Mouse (Mus musculus) limb, embryonic 14.5 days (tissue): ENCODE results near the gene Mrps18c. TPM values are rescaled to one million over a fixed set of nuclear protein-coding genes. Genes with fewer than 3 reads are reported as not detected.
A peak's percentile ranks its signal among the peaks of the same experiment; 100 is the strongest.

Experiments used
- ATAC-seq: fragments of 200-750 bp; cut with Nextera tagmentation; 2 replicates; pipeline ENCODE4 v1.8.0; 2017; ENCODE audit warnings: low read depth, moderate number of reproducible peaks, moderate TSS enrichment; ENCODE audit not compliant: low FRiP score
- DNase-seq: peaks from one replicate; pipeline ENCODE4 v3.0.0-alpha.2; 2015; ENCODE audit warnings: low spot score
- H3K27ac ChIP-seq: fragments of 300-500 bp; sonication (generic); replicated peaks from 2 replicates; pipeline ENCODE4 v1.5.1; 2014; ENCODE audit warnings: low read depth, mild to moderate bottlenecking, low read length, moderate library complexity, mixed read lengths
- H3K27me3 ChIP-seq: fragments of 300-500 bp; sonication (generic); 2 replicates; pipeline ENCODE4 v1.6.1; 2014; ENCODE audit warnings: low read length, mixed read lengths; ENCODE audit not compliant: control insufficient read depth, insufficient read depth
- H3K36me3 ChIP-seq: fragments of 300-500 bp; sonication (generic); 2 replicates; pipeline ENCODE4 v1.6.1; 2014; ENCODE audit warnings: mild to moderate bottlenecking, low read length, moderate library complexity, mixed read lengths; ENCODE audit not compliant: control insufficient read depth, insufficient read depth
- H3K4me1 ChIP-seq: fragments of 300-500 bp; sonication (generic); 2 replicates; pipeline ENCODE4 v1.6.1; 2014; ENCODE audit warnings: antibody characterized with exemption, low read length, mixed read lengths; ENCODE audit not compliant: control insufficient read depth, insufficient read depth
- H3K4me2 ChIP-seq: fragments of 300-500 bp; sonication (generic); replicated peaks from 2 replicates; pipeline ENCODE4 v1.6.1; 2014; ENCODE audit warnings: low read depth, mild to moderate bottlenecking, low read length, moderate library complexity; ENCODE audit not compliant: severe bottlenecking
- H3K4me3 ChIP-seq: fragments of 300-500 bp; sonication (generic); replicated peaks from 2 replicates; pipeline ENCODE4 v1.5.1; 2014; ENCODE audit warnings: low read length
- H3K9ac ChIP-seq: fragments of 300-500 bp; sonication (generic); 2 replicates; pipeline ENCODE4 v1.6.1; 2014; ENCODE audit warnings: mild to moderate bottlenecking, low read depth, low read length, moderate library complexity; ENCODE audit not compliant: severe bottlenecking
- H3K9me3 ChIP-seq: fragments of 300-500 bp; sonication (generic); 2 replicates; pipeline ENCODE4 v1.6.1; 2016; ENCODE audit warnings: low read length; ENCODE audit not compliant: control insufficient read depth
- POLR2A ChIP-seq: fragments of 200-500 bp; IDR thresholded peaks from 2 replicates; pipeline ENCODE4 v1.8.0; 2012; ENCODE audit warnings: inconsistent platforms, mild to moderate bottlenecking, moderate library complexity, borderline replicate concordance; ENCODE audit not compliant: insufficient read depth, insufficient read length; ENCODE audit errors: extremely low read depth
- WGBS: fragments of 180-500 bp; shearing (Covaris S2); extraction: QIAGEN DNeasy Blood & Tissue Kit; methylation state at CpG from one replicate; pipeline ENCODE4 v1.1.7; 2014; 5-methylcytosine and 5-hydroxymethylcytosine counted together
- polyA plus RNA-seq, 2 experiments: library from polyadenylated mRNA; depleted of rRNA in 1 of 2; stranded (reverse) in 1 of 2; unstranded in 1 of 2; fragments of >200 nt; fragmentation: Nextera tagmentation in 1 of 2; extraction: Ambion mirVana in 1 of 2; gene quantifications; 2 replicates each; pipeline versions ENCODE4 v1.2.1 to v1.2.3; 2012 to 2014

The Mrps18c gene
- polyA plus RNA-seq, 2 experiments = 69.2 to 164 TPM

GRCm38 (mm10) chr5:100819568-100820480, 21.4 kb downstream of the Mrps18c start:
- Histone ChIP-seq H3K27me3 (no peaks in the 10 kb centered on the region), H3K4me2 (peak overlapping the region; percentile 80), H3K36me3 (peaks cover 16% of the 10 kb centered on the region), H3K4me1 (0 out of 2 replicates have a peak, but pooled peaks cover 5% of the 10 kb centered on the region), H3K9ac (peak overlapping the region; percentile 98), H3K4me3 (peak overlapping the region; percentile 88), H3K9me3 (no peaks in the 10 kb centered on the region), H3K27ac (peak overlapping the region; percentile 91)
- DNase-seq = no peak
- ATAC-seq = no peak
- 32% methylated on average over 16 of the region's 16 CpGs for WGBS
- TF ChIP-seq POLR2A = no peak

- peak; percentile 88; the same call in 1 of the 2 replicates for TF ChIP-seq POLR2A
- Histone ChIP-seq H3K27me3 (no peaks in the 10 kb centered on the region), H3K9me3 (no peaks in the 10 kb centered on the region), H3K27ac (peak within 1 kb of the TSS; percentile 91), H3K4me1 (0 out of 2 replicates have a peak, but pooled peaks cover 5% of the 10 kb centered on the region), H3K9ac (peak within 1 kb of the TSS; percentile 98), H3K36me3 (peaks cover 13% of the 10 kb centered on the region), H3K4me3 (peak within 1 kb of the TSS; percentile 88), H3K4me2 (peak within 1 kb of the TSS; percentile 80)
- under 1% methylated on average over 58 of the region's 63 CpGs for WGBS
- DNase-seq (peak; percentile 79), ATAC-seq (peak; percentile 94)
These were observed 22.2 kb downstream of the Mrps18c start, which contains the start of gene Abraxas1 for GRCm38 (mm10) chr5:100820483-100821184. Gene Abraxas1 (minus strand): TSS chr5:100820965.

- no peak for TF ChIP-seq POLR2A
- ATAC-seq = no peak
- H3K36me3 ChIP-seq = peaks cover 5% of the 10 kb centered on the region; the same call in 1 of the 2 replicates
- no peak for DNase-seq
- H3K9ac ChIP-seq = no peak overlapping the region
- H3K9me3 ChIP-seq = no peaks in the 10 kb centered on the region
- H3K27ac ChIP-seq = no peak overlapping the region
- H3K4me2 ChIP-seq = peak overlapping the region; percentile 80; the same call in 1 of the 2 replicates
- peak overlapping the region; percentile 88; the same call in 1 of the 2 replicates for H3K4me3 ChIP-seq
- WGBS = 78% methylated on average over 8 of the region's 8 CpGs
- 0 out of 2 replicates have a peak, but pooled peaks cover 5% of the 10 kb centered on the region for H3K4me1 ChIP-seq
- H3K27me3 ChIP-seq = no peaks in the 10 kb centered on the region
These were observed 22.9 kb downstream of the Mrps18c start for GRCm38 (mm10) chr5:100821375-100821774.

GRCm38 (mm10) chr5:100822826-100823225, 24.4 kb downstream of the Mrps18c start:
- 58% methylated on average over 7 of the region's 7 CpGs for WGBS
- H3K4me1 ChIP-seq = 0 out of 2 replicates have a peak, but pooled peaks cover 5% of the 10 kb centered on the region
- H3K27me3 ChIP-seq = no peaks in the 10 kb centered on the region
- no peak for TF ChIP-seq POLR2A
- ATAC-seq (no peak), DNase-seq (no peak)
- H3K9ac ChIP-seq = no peak overlapping the region
- no peak overlapping the region for H3K27ac ChIP-seq
- no peaks in the 10 kb centered on the region for H3K36me3 ChIP-seq
- no peak overlapping the region for H3K4me2 ChIP-seq
- H3K9me3 ChIP-seq = no peaks in the 10 kb centered on the region
- H3K4me3 ChIP-seq = no peak overlapping the region

GRCm38 (mm10) chr5:100825975-100826374, 27.5 kb downstream of the Mrps18c start:
- no peak overlapping the region for H3K4me2 ChIP-seq
- no peaks in the 10 kb centered on the region for H3K9me3 ChIP-seq
- H3K4me1 ChIP-seq = 0 out of 2 replicates have a peak, but pooled peaks cover 2% of the 10 kb centered on the region
- H3K27ac ChIP-seq = no peak overlapping the region
- H3K36me3 ChIP-seq = no peaks in the 10 kb centered on the region
- no peaks in the 10 kb centered on the region for H3K27me3 ChIP-seq
- no peak for DNase-seq
- no peak for TF ChIP-seq POLR2A
- no peak overlapping the region for H3K9ac ChIP-seq
- 14% methylated on average over 2 of the region's 2 CpGs for WGBS
- no peak overlapping the region for H3K4me3 ChIP-seq
- ATAC-seq = no peak
